Mouse (Mus musculus): Measurements from ENCODE around the gene Dennd5a. TPM values are rescaled to one million over a fixed set of nuclear protein-coding genes. Genes with fewer than 3 reads are reported as not detected.

The Dennd5a gene
- total RNA-seq, 2 experiments from 2014 or later, result 183 to 190 TPM

DNA sequence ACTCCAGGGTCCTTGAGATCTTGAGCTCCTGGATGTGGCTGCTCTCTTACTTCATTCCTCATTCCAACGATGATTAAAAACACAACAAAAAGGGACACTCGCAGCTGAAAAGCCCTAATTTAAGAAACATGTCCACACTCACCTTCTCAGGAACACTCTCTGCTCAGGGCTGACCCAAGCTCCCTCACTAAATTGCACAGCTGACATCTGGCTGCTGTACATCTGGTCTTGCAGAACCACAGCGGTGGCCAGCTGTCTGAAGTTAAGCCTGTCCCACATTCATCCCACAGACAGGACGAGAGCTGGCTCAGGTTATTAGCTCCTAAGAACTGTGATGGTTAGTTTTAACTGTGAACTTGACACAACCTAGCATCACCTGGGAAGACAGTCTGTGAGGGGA, 68.5 kb downstream of the Dennd5a start:
- peak; percentile 37 to 41 for DNase-seq

DNA sequence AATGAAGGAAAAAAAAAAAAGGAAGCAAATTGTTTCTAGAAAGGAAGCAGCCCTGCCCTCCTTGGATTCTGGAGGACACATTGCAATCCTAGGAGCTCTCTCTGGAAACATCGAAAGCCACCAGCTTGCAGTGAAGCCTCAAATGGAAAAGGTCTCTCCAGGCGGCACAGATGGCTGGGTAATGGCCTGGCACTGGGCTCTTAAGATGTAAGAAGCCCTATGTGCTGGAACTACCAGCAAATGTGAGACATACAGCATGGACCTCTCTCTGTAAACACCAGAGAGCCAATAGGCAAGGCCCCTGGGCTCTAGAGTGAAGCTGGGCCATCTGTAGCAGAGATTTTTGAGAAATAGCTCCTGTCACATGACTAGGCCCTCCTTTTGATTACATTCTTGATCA, 70.0 kb downstream of the Dennd5a start:
- no peak for DNase-seq
- intact Hi-C loops (cut with DNase I), result no loop called here

More for the DNA sequence above, 68.5 kb downstream of the Dennd5a start:
- intact Hi-C loops (cut with DNase I), result loop anchor here (2.0 kb wide), 1 partner anchor 185 kb away; no protein-coding TSS in a partner anchor

DNA sequence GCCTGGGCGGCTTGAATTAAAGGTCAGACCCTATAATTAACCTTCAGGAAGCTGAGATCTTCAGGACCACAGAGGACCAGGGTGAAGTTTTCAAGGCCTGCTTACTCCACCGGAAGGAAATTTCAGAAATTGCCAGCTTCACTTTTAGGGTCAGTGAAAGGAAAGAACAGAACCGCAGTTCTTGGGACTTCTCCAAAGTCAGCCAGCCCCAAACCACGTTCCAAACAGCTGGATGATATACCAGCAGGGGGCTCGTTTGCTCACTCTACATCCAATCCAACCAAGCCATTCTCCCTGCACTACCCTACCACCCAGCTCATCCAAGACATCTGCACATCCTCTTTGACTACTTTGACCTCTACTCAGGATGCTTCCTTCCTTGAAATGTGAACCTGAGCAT, 71.0 kb downstream of the Dennd5a start:
- intact Hi-C loops (cut with DNase I), result loop anchor here (10.0 kb wide), 1 partner anchor 354 kb away; no protein-coding TSS in a partner anchor
- DNase-seq, result no peak

DNA sequence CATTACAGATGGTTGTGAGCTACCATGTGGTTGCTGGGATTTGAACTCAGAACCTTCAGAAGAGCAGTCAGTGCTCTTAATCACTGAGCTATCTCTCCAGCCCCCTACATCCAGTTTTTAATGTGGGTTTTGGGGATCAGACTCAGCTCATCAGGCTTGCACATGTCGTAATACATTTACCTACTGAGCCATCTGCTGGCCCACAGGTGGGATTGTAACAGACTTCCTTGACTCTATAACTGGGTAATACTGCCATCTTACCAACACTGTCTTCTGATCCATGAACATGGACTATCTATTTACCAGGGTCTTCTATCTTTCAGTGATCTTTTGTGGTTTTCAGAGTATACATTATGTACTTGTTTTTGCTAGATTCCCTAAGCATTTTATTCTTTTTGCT, 74.0 kb downstream of the Dennd5a start:
- intact Hi-C loops (cut with DNase I), result loop anchor here (10.0 kb wide), 1 partner anchor 351 kb away; no protein-coding TSS in a partner anchor
- DNase-seq, result no peak

DNA sequence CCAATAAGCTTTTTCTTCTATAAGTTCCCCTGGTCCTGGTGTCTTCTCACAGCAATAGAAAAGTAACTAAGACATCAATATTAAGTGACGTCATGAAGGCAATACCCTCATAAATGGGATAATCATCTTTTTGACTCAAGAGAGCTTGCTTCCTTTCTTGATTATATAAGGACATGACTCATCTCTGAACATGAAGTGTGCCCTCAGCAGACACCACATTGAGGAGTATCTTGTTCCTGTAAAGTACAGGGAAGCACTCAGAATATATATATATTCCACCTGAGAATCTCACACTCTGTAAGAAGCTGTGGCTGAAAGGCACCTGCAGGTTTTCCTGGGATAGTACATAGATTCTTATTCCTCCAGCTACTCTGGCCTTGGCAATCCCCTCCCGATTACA, 77.7 kb downstream of the Dennd5a start:
- DNase-seq, result no peak
- intact Hi-C loops (cut with DNase I), result loop anchor here (10.0 kb wide), 1 partner anchor 348 kb away; no protein-coding TSS in a partner anchor

DNA sequence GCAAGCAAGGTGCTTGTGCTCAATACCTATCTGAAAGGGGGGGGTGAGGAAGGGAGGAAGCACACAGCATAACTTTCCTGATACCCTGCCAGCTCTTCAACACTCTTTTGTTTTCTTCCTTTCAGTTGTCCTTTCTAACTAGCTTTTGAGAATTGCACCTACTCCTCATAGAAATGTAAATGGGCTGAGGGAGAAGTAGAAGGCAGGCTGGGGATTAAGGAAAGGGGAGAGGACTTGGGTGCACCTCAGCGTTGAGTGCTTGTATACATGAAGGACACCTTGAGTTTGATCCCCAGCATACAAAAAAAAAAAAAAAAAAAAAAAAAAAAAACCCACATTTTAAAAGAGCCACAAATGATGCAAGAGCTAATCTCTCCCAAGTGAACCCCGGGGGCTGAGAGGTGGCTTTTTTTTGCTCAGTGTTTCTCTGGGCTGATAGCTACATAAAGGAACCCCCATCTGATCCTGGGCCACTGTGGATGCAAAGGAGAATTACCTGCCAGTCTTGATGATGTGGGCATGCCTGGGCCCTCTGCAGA, 78.6 kb downstream of the Dennd5a start:
- intact Hi-C loops (cut with DNase I), result loop anchor here (10.0 kb wide), 1 partner anchor 347 kb away; no protein-coding TSS in a partner anchor
- no peak for DNase-seq

DNA sequence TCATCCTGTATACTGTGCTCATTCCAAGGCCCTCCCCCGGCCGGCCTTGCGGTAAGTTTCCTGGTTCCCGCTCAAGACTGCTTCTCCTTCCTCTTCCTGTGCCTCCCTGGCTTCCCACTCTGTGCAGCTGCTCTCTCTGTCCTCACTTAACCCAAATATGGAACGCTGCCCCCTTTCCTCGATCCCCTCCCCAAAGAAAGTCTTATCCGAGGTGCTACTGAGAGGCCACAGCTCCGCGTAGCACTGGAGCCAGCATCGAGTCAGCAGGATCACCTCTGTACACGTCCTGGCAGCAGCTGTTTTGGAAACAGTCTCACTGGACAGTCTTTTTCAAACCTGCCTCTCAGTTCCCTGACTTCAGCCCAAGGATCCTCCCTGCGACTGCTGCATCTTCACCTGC, 81.1 kb downstream of the Dennd5a start:
- DNase-seq, result peak; percentile 29 to 51
- intact Hi-C loops (cut with DNase I), result no loop called here

DNA sequence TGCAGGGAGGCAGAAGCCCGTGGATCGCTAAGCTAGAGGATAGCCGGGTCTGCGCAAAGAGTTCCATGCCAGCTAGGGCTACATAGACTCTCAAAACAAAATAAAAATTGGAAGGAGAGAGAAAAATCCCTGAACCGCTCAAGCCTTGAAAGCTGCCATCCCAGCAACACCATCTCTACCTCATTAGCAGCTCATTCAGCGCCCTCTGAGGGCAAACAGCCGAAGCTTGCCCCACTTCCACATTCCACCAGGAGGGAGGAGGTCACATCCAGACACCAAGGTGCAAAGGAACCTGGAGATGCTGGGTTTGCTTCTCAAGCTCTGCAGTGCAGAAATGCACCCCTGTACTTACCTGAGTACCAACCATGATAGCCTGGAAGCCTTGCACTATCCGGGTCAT, 84.2 kb downstream of the Dennd5a start:
- DNase-seq, result no peak
- intact Hi-C loops (cut with DNase I), result no loop called here

DNA sequence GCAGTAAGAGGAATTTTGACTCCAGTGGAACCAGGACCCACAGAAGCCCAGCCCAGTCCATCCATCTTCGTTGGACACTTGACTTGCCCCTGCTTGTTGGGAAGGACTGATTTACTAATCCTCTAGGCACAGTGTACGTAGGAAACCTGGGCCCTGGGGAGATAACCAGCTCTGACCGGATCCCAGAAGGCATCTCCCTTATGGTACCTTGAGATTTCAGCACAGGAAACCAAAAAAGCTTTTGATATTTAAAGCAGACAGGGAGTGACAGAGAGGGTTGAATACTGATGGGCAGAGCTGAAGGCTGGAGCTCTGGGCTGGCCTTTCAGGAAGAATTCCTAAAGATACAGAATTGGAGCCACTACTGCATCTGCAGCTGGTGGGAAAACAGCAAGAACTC, 84.7 kb downstream of the Dennd5a start:
- intact Hi-C loops (cut with DNase I), result loop anchor here (2.0 kb wide), 1 partner anchor 89 kb away; no protein-coding TSS in a partner anchor
- DNase-seq, result no peak

DNA sequence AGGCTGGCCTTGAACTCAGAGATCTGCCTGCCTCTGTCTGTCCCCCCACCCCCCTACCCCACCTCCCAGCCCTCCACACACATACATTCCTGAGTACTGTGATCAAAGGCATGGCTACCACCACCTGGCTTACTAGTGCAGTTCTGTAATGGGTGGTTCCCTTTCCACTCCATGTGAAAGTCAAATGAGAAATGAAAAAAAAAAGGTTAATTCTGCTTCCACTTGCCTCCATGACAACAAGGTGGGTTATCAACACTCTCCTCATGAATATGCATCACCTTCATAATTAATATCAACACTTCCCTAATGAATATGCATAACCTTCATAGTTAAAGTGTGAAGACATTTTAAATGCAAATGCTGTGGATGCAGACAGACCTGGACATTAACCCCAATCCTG, 85.2 kb downstream of the Dennd5a start:
- no peak for DNase-seq
- intact Hi-C loops (cut with DNase I), result loop anchor here (2.0 kb wide), 1 partner anchor 88 kb away; no protein-coding TSS in a partner anchor

DNA sequence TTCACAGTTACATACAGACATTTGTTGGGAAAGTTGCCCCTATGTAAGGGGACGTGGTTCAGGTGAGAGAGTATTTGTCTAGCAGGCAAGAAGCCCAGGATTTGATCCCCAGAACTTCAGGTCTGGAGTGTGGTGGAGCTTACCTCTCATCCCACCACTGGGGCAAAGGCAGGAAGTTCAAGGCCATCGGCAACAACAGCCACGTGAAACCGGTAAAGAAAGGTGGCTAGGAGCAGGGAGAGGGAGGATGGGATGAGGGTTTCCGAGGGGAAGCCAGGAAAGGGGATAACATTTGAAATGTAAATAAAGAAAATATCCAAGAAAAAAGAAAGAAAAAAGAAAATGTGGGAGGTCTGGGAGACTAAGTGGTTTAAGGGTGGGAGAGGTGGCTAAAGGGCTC, 87.1 kb downstream of the Dennd5a start:
- intact Hi-C loops (cut with DNase I), result no loop called here
- DNase-seq, result no peak

DNA sequence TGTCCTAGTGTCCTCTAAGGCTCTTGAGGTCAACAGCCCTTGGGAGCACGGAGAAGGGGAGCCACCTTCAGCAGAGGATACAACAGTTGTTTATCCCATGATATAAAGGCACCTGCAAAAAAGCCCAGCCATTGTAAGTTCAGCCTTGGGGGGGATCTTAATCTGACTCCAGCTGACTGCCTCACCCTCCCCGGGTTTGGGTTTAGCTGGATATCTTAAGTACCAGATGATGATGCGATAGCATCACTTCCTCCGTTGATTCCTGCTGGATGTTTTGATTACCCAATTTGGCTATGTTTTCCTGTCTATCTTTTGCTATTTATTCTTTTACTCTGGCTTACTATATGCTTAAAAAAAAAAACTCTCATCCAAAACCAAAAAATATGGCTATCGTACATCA, 89.0 kb downstream of the Dennd5a start:
- intact Hi-C loops (cut with DNase I), result no loop called here
- no peak for DNase-seq

DNA sequence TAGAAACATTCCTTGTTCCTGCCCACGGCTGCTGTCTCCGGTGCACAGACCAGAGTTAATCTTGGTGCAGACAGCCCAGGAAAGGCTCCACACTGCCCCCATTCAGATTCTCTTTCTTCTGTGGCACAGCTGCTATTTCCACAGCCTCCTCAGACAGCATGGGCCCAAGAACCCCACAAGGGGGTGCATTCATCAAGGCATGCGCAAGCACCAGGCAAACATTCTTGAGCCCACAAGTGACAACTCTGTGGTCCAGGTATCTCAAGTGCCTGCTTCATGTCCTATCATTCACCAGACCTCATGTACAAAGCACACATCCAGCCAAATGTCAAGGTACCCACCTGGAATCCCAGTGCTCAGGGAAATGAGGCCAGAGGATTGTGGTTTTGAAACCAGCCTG, 91.8 kb downstream of the Dennd5a start:
- no peak for DNase-seq
- intact Hi-C loops (cut with DNase I), result no loop called here

DNA sequence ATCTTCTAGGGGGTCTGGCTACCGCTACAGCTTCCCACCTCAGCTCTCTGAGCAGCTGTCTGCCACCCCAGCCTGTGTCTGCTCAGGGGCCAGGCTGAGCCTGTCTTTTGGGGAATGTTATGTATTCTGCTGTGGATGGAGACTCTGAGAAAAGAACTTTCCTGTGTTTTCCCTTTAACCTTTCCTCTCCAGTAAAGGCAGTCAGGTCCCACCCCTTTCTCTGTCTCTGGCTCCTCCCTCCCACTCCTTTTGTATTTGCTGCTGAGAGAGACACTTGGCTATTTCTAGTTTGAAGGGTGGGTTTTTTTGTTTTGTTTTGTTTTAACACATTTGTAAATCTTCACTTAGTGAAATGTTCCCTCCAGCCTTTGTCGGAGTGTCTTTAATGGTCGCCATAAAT, 93.6 kb downstream of the Dennd5a start:
- intact Hi-C loops (cut with DNase I), result no loop called here
- DNase-seq, result no peak

DNA sequence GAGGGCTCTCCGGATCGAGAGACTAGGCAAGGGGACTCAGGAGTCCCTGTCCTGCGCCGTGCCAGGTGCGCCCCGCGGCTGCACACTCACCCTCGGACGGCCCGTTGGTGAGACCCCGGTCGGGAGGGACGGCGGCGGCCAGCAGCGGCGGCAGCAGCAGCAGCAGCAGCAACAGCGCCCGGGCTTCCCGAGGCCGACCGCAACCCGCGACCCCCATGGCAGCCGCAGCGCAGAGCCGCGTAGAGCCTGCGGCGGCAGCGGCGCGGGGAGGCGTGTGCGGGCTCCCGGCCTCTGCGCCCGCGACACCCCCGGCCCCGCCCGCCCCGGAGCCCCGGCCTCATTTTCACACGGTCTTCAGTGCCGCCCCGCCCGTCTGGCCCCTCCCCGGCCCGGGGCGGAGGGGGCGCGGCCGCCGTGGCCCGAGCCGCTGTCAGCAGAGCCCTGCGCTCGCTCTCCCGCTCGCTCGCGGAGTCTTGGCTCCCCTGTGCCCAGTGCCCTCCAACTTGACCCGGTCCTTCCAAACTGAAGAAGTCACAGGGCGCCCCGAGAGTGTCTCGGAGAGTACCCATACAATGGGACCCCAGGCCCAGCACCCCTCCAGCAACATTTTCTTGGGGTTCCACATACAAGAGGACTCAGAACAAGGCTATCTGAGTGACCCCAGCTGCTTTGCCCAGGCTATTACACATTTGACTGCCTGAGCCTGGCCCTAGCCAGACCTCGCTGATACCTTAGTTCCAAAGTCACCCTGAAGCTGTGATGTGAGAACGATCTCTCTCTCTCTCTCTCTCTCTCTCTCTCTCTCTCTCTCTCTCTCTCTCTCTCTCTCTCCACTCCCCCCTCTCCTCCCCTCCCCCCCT, 94.7 kb downstream of the Dennd5a start, which contains the start of gene Scube2:
Gene Scube2 (minus strand): TSS at position 310 of the 860 bp plus-strand sequence.
- intact Hi-C loops (cut with DNase I), result no loop called here
- DNase-seq, result peak; percentile 44 to 47

DNA sequence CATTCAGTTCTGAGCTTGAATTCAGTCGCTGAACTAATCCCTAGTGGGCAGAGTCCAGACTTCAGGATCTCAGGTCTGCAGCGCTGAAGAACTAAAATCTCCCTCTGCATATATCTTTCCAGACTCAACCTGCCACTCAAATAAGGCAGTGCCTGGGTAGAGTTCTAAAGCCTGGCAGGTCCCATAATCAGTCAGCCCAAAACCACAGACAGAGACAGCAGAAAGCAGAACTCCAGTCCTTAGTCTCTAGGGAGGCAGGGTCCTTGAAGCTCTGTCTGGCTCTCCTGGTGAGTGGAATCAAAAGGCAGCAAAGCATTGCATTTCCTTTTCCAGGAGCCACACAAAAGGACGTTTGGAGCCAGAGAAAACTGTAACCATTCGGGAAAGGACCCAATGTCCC, 96.7 kb downstream of the Dennd5a start:
- intact Hi-C loops (cut with DNase I), result no loop called here
- no peak for DNase-seq

DNA sequence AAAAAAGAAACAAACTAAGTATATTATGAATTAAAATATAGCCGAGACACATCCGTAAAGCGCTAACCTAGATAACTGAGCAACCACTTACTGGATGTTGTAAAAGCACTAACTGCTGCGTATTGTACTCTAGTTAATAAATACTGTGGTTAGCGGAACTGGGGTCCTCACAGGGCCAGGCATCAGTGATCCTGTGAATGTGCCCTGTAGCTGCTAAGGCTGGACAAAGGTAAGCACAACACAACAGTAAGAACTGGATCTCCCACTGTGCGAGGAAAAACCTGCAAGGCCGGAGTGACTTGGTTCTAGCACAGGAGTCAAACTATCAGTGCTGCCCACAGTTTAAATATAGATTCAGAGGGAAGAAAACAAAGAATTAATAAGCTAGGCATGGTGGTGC, 100.1 kb downstream of the Dennd5a start:
- no peak for DNase-seq
- intact Hi-C loops (cut with DNase I), result no loop called here

DNA sequence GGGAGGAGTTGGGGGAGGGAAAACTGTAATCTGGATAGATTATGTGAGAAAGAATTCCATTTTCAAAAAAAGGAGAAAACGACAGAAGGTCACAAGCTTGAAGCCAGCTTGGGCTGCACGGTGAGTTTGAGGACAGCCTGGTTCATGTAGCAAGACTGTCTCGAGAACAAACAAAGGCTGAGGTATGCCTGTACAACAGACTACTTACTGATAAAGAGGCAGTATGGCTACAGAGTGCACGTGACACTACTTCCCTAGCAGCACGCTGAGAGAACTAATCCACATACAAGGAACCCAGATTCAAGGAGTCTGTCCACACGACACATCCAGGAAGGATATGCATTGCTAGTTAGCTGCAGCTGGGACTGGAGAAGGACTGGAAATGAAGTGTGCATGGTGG, 100.9 kb downstream of the Dennd5a start:
- no peak for DNase-seq
- intact Hi-C loops (cut with DNase I), result no loop called here

DNA sequence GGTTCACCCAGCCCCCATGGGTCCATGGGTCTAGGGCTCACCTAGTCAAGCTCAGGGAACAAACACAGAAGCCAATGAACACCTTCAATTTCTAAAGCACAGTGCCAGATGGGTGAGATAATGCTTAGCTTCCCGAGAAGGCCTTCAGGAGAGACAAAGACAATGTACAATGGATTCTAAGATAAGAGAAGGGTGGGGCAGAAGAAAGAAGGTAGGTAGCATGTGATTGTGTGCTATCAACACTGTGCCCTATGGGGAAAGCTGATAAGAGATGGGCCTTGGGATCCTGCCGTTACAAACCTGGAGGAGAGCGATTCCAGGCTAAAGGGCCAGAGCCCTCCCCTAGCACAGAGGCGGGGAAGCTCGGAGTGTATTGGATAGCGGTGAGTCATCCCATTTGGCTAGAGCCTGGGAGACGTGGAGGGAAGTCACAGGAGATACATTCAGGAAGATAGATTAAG, 107.5 kb downstream of the Dennd5a start:
- DNase-seq, result peak; percentile 40 to 47
- intact Hi-C loops (cut with DNase I), result no loop called here

DNA sequence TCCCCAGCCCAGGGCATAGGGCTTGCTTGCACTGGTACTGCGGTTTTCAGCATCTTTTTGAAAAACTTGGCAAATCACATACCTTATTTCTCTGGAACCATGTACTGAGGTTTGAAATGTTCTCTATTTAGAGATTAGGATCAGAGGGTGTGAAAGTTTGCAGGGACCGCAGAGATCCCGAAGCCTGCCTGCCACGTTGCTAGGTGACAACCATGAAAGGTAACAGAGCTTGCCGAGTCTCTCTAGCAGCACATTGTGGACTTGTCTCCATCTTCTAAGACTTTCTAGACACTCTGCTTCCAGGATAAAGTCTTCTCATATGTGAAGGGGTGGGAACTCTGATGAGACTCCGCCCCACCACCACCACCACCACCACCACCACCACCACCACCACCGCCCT, 108.3 kb downstream of the Dennd5a start:
- intact Hi-C loops (cut with DNase I), result no loop called here
- DNase-seq, result no peak

DNA sequence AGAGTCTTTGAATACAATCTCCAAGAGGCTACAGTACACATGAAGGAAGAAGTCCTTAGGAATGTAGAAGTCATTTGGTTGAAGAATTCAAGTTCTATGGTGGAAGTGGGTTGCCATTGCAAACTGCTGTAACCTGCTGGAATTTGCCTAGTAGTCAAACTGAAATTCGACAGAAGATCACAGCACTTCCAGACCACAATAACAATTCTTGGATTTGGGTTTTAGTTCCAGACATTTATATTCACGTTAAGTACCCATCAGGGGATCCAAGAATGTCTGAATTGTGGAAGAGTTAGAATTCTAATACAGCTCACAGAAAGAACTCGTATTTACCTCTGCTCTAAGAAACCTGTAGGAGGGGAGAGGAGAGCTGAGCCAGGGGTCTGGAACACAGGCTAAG, 109.7 kb downstream of the Dennd5a start:
- no peak for DNase-seq
- intact Hi-C loops (cut with DNase I), result no loop called here
